Mouse (Mus musculus) cerebellum, adult 8-10 months (tissue): ENCODE data around the gene Safb.

Experiments
- DNase-seq: peaks from one replicate; pipeline ENCODE4 v3.0.0; 2022

Safb gene

DNA sequence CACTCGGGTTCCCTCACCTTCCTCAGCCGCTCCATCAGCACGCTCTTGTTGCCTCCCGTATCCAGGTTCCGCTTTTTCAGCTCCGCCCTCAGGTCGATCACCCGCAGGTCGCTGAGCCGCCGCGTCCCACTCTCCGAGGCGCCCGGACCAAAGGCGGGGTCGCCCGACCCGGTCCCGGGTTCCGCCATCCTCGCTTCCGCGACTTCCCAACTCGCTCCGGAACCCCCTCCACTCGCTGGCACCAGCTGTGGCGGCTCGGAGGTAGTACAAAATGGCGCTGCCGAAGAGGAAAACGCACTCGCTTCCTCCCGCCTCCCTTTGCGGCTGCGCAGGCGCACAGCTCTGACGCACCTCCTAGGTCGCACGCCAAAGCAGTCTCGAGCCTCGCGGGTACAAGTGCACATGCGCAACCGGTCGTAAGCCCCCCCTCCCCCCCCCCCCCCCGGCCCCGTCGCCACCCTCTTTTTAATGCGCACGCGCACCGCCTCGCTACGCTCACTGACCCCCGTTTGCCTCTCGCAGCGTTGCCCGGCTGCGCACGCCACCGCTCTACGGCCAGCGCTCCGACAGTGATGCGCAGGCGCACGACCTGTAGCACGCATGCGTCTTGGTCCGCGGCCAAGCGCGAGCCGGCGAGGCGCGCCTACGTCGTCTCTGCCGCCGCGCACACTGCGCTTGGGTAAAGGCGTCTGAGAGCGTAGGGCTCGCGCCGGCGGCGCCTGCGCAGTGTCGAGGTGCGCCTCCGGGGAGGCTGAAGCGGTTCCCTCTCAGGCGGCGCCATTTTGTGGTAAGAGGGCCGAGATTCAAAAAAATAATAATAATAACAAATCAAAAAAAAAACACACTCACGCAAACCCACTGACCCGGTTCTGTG, at the start of gene Safb, which contains the start of gene Safb2:
Safb (plus strand) TSS at position 569 of the 874 bp plus-strand sequence.
Safb2 (minus strand) TSS at position 329 of the 874 bp plus-strand sequence.
- peak; percentile 99 for DNase-seq

DNA sequence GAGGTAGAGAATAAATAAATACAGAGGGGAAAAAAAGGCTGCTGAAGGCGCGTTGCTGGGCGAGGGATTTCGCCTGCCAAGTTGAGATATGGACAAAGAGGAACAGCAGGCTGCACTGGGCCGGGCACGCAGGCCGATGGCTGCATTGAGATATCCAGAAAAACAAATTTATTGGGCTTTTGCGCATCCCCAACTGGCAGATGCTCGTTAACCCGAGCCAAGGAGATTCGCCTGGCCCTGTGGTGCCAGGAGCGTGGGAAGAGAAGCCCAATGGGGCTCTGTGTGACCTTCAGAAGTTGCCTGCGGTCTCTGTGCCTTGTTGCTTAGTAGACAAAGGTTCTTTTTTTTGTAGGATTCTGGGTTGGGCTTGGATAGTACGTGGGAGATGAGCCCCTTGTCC, 48.4 kb upstream of the Safb start:
- no peak for DNase-seq

DNA sequence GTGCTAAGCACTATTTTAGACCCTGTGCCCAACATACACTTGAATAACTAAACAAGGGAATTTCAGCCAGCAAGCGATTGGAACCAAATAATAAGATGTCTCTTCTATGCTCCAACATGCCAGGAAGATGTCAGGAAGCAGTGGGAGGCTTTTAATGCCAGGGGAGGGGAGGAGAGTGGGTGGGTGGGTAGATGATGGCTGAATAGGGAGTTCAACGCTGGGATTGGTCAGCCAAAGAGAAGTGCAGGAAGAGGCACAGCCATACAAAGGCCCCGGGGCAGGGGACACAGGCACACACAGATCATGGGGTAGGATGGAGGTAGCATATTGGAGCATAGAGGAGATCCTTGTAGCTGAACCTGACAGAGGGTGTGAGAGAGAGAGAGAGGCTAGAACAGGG, 47.8 kb upstream of the Safb start:
- DNase-seq, result no peak

DNA sequence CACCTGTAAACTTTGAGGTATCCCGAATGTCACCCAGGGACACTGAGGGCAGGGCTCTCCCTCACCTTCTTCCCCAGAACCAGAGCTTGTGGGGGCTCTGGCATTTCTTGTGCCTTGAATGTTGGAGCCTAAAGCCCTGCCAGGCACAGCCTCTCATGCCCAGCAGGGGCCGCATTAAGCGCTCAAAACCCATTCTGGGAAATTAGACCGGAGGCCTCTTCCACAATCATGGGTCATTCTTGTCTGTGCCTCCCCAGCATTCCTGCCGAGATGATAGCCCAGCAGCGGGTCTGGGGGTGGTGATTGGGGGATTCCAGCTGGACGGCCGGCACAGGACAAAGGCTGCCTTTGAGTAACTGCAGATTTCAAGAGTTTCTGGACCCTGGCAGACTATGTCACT, 46.7 kb upstream of the Safb start:
- DNase-seq, result no peak

DNA sequence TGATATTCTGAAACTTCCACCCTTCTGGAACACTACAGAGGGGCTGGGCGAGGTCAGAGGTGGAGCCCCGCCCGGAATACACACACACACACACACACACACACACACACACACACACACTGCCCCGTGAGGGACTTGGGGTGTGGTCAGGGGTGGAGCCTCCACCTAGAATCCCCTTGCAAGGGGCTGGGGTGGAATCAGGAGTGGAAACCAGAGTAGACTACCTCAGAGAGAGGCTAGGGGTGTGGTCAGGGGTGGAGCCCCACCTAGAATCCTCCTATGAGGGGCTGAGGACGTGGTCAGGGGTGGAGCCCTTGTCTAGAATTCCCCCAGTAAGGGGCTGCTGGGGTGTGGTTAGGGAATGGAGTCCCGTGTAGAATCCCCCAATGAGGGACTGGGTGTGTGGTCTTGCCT, 44.1 kb upstream of the Safb start:
- no peak for DNase-seq

DNA sequence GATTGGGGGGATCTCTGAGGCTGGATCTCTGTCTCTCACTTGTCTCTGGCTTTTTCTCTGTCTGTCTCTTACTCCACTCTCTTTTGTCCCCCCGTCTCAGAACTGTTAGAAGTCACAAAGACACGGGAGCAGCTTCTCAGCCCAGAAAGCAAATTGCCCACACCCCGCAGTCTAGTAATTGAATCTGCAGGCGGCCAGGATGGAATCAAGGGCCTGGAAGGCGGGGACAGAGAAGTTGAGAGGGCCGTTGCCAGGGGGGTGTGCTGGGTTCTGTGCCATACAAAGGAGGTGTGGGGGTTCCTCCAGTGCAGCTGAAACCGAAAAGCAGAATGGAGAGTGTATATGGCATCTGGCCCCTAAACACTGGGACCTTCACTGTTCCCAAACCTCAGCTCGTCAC, 41.9 kb upstream of the Safb start:
- no peak for DNase-seq

DNA sequence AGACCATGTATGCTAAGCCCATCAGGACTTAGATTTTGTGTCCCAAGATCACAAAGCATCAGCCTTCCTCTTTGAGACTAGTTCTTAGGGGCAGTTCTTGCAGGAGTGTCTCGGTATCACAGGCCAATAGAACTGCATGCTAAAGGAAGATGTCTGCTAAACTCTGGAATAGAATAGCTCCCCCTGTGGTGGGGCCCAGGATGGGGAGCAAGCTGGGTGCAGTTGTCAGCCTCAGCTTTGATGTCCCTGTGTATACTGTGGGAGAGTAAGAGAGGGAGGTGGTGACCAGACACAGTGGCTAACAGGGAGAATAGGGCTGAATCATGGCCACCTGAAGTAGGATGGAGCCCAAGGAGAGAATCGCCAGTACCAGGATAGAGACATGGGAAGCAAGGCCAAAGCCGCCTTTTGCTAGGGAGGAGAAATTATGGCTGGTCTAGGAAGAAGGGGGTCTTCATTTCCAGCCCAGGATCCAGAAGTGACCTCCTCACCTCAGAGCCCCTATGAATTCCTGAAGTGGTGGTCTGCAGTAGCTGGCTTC, 40.9 kb upstream of the Safb start:
- no peak for DNase-seq

DNA sequence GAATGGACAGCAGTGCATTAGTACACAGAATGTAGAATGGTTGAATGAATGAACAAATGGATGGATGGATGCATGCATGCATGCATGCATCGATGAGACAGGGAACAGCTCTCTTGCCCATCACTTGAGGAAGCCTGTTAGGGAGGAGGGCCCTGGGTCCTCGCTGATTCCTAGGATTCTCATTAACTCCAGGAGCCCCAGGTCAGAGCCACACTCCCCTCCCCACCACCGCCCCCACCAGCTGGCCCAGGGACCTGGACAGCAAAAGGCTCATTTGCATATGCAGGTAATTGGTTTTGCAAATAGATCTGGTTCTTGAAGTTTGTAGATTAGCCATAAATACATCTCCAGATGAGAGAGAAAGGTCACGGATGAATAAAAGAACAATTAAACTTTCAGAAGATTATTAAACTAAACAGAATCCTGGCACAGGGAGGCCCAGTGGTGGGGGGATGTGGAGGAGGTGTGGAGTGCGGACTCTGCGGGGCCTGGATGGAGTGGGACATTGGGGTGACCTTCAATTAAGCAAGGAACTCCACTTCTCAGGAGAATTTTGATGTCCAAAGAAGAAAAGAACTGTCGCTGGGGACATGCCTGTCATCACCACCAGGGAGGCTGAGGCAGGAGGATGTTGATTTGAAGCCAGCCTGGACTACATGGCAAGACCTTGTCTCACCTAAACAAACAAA, 39.8 kb upstream of the Safb start:
- no peak for DNase-seq

DNA sequence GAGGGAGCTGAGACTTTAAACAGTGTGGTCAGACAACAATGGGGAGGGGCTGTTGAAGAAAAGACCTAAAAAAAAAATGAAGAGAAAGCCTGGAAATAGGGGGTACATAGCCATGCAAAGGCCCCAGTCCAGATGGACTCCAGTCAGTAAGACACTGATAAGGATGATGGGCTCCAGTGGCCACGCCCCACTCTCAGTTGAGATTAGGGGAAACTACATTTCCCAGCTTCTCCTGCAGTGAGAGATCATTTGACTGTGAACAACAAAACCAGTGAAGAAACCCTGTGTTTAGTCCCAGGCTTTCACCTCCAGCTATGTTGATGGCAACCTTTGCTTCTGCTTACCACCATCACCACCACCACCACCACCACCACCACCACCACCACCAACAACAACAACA, 38.7 kb upstream of the Safb start:
- no peak for DNase-seq

DNA sequence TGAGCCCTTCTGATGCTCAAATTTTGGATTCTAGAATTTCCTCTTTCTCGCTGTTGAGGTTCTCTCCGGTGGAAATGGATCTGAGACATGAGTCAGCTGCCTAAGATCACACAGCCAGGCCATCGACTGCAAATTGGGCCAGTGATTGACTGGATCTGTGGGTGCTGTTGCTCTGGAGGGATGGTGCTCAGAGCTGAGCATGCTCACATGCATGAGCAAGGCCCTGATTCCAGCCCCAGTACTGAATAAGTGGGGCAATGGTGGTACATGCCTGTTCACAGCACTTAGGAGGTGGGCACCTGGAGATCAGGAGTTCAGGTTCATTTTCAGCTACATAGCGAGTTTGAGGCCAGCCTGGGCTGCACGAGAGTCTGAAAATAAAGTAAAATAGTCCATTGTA, 38.0 kb upstream of the Safb start:
- no peak for DNase-seq

DNA sequence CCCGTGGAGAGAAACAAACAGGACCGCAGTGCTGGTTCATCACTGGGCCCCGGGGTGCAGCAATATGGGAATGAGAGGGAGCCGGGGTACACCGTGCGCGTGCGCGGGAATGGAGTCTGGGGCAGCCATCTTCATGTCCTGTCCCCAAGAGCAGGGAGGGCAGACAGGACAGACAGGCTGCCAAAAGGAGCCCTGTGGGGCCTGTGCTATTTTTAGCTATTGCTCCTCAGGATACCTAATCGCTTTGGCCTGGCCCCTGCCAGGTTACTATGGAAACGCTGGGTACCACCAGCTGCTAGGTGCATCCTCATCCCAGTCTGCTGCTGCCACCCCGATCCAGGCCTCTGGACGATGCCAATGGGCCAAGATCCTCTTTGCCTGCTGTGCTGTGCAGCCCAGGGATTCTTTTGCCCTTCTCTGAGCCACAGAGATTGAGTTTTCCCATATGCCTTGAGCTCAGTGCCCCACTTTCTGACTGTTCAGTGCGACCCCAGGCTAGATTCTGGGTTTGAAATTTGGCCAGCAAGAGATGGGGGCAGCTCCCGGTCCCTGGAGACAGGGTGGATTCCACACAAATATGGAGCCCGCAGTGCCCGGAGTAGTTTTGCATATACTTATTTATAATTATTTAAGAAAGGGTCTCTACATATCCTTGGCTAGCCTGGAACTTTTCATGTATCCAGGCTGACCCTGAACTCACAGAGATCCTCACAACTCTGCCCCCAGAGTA, 37.3 kb upstream of the Safb start:
- DNase-seq, result peak; percentile 80

DNA sequence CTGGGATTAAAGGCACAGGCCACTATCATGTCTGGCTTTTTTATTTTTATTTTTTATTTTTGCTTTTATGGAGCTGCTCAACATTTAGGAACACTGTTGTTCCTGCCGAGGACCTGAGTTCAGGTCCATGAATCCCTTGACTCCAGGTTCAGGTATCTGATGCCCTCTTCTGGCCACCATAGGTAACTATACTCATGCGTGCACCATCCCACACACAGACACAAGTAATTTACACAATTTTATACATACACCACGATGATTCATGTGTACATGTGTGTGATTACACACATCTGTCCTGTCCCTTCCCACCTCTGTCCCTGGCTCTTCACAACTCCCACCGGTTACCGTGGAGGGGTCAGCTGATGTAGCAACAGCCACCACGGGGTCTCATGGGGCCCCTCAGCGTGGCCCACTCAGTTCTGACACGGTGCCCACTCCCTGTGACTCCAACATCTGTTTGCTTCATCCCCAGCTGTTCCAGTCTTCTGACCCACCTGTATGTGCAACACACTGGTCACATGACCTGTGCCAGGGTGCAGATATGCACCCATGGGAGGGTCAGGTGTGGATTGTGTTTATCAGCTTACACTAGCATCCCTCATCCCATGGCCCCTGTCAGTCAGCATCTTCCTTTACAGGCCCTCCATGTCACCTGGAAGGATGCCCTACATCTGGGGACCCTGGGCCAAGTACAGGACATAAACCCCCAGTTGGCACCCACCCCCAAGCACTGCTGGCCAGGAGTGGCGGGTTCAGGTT, 36.6 kb upstream of the Safb start:
- DNase-seq, result no peak

DNA sequence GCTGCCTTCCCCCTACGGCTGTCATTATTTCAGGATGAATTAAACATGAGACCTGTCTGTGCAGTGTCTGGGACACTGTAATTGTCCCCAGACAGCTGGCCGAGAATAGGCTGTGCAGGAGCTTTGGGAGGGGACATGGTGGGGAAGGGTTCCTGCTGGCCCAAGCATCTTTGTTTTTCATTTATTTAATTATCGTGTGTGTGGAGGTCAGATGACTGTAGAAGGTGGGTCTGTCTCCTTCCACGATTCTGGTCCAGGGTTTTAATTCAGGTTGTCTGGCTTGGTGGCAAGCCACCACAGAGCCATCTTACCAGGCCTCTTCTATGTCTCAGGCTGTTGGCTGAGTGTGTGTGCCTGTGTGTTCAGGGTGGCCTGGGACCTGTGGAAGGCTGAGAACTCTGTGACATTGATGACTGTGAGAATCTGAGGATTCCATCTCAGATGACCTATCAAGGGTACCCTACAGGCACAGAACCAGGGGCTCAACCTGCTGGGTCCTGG, 36.0 kb upstream of the Safb start:
- DNase-seq, result no peak

DNA sequence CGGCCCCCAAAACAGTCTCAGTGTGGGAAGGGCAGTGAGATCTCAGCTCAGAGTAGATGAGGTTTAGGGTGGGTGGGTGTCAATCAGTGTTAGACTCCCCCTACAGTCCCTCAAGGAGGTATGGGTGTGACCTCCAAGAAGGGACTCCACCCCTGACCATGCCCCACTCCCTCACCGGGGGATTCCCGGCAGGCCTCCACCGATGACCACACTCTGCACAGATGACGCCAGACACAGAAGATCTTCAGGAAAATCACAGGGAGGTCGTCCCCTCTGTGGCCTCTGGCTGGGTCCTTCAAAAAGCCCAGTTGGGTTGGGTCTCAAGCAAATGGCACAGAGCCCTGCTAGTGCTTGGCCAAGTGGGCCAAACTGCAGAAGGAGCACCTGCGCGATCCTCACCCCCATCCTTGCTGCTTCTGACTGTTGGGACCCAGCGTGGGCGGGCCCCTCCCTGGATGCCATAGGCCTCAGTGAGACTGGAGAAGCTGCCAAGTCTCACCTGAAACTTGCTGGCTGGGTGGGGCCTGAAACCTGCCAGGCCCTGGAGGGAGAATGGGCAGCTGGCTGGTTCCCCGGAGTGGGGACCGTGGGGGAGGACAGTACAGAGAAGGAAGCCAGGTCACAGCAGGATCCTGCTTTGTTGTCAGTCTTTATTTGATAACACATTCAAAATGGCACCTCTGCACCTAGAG, 33.7 kb upstream of the Safb start:
- DNase-seq, result no peak

DNA sequence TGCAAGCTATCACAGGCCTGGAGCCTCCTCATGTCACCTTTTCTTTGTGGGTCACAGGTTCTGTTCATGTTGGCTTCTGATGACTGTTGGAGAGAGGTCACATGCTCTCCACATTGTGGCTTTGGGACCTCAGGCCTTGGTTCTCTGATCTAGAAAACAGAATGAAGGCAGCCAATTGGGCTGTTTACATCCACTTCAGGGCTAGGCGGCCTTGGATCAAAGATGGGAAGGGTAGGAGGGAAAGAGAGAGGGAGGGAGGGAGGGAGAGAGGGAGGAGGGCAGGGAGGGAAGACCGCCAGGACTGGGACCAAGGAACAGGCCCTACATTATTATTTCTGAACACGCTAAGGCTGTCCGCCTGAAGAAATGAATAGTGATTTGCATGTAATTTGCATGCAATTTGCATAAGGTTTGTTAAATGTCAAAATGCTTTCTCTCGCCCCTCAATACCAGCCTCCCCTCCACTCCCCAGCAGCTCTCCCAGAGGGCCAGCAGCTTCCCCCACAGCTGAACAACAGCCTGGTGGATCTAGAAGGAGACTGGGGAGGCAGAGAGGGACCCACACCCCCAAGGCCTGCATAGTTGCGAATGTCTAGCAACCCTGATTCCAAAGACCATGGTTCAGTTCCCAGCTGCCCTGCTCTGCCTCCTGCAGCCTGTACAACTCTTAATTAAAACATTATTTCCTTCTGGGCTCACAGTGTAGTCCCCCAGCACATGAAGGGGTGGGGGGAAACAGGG, 32.6 kb upstream of the Safb start:
- no peak for DNase-seq

DNA sequence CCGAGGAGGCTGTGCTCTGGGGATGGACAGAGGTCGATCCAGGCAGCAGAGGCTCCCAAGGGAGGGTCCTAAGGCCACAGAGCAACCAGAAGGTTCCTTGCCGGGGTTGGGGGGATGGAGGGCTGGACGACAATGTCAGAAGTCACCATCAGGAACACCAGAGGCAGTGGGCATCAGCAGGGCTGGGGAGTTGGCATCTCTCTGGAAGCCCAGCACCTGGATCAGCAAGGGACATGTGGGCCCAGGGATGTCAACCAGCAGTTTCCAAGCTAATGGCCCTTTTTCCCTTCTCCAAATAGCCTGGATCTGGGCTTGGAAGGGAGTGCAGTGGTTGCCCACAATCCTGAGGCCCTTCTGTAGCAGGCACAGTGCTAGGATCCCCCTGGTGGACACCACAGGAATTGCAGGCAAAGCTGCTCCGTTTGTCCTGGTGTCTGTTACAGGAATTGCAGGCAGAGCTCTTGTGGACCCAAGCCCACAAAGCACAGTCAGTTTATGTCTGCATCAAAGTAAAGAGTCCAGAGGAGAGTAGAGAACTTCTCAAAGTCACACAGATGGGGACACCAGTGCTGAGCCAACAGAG, 31.8 kb upstream of the Safb start:
- peak; percentile 75 for DNase-seq

DNA sequence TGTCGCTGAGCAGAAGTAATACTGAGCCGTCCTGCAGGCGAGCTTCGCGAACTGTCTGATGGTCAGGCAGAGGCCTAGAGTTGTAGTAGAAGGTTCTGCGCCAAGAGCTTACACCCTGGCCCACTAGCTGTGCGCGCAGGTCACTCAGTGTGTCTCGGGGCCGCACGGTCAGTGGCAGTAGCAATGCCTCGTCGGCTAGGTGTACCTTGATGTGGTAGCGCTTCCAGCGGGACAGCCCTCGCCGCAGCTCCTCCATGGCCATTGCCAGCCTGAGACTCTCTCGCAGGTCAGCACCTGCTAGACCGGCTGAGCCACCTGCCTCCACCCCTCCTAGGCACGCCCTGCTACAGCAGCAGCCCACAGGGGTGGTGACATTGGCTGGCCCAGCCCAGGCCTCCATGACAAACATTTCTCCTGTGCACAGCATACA, 30.5 kb upstream of the Safb start, which contains the start of gene Gm20219:
Gm20219 (minus strand) TSS at position 266 of the 430 bp plus-strand sequence.
- no peak for DNase-seq

DNA sequence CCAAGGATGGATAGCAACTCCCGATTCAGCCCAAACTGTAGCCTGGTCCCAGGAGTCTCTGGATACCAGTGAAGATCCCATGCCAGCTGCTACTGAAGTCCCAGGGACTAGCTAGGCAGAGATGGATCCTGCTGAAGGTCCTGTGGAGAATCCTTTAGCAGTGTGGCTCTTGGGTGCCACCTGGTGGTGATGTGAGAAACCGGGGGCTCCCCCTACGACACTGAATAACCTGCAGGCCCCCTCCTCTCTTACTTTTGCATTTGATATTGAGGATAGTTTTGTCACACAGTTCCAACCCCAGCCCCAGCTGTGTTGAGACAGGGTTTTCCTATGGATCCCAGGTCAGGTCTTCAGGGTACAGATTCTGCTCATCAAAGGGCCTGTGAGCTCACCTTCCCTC, 26.2 kb upstream of the Safb start:
- peak; percentile 71 for DNase-seq

DNA sequence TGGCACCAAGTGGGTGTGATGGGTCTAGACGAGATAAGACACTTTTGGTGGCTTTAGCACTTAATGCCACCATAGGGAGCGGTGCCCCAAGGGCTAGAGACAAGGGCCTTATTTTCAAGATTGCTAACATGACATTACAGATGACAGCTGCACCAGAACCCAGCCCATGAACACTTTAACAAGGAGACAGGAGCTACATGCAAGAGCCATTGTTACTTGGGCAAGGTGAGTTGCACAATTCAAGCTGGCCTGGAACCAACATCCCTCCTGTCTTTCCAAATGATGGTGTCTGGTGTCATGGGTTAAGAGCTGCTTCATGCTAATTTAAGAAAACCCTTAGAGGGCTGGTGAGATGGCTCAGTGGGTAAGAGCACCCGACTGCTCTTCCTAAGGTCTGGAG, 25.2 kb upstream of the Safb start:
- no peak for DNase-seq

DNA sequence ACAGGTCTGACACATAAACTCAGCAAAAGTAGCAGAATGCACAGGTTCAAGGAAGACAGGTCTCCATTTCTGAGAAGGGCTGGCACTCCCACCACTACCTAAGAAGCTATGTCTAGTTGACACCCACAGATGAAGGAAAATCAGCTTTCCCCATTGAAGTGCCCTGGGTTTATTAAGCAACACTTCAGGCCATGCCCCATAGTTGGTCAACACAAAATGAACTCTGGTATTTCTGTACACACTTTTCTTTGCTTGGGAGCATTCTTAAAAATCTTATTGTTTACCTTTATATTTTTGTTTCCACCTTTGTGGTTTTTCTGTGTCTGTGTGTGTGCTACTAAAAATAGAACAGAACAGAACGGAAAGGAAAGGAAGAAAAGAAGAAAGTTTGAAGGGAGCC, 24.5 kb upstream of the Safb start:
- DNase-seq, result no peak
